In genomic region chr4:141685499-141685898, GRCm38 (mm10) we compare ENCODE assay signal across 28 mouse cellular contexts. TPM values are rescaled to one million over a fixed set of nuclear protein-coding genes. Genes with fewer than 3 reads are reported as not detected.
A peak's percentile ranks its signal among the peaks of the same experiment; 100 is the strongest.
DNase-seq lines count a peak whose midpoint lies in the region; ATAC-seq lines count a peak whose summit lies in the region.
"Had no signal": no experiment of that assay in that cellular context is flagged by ENCODE, and none has a peak within 500 bp of the region (broad histone marks: within the 10 kb centered on the region; RNA-seq: fewer than 3 reads in every experiment).

Gene Rsc1a1, minus strand, starts transcription at chr4:141685599.

- intact Hi-C loops in left cerebral cortex, postnatal 4 days (cut with DNase I): no loop called here

- WGBS in kidney, embryonic 15.5 days: 94% methylated on average over 6 of the region's 6 CpGs
- 88% methylated on average over 6 of the region's 6 CpGs for WGBS in lung, embryonic 15.5 days
- WGBS in large intestine, adult 2 months: 92% methylated on average over 6 of the region's 6 CpGs

- H3K4me1 ChIP-seq in kidney, embryonic 15.5 days: peaks cover 20% of the 10 kb centered on the region
- peaks cover 28% of the 10 kb centered on the region for H3K4me1 ChIP-seq in lung, embryonic 15.5 days
- H3K4me1 ChIP-seq: midbrain, embryonic 12.5 days; neural tube, embryonic 12.5 days had no signal

- H3K27me3 ChIP-seq in kidney, embryonic 15.5 days: no peaks in the 10 kb centered on the region
- no peaks in the 10 kb centered on the region for H3K27me3 ChIP-seq in lung, embryonic 15.5 days
- H3K27me3 ChIP-seq: embryonic facial prominence, embryonic 12.5 days; liver, embryonic 13.5 days; midbrain, embryonic 12.5 days; neural tube, embryonic 12.5 days had no signal

- peak within 1 kb of the TSS; percentile 67 for H3K27ac ChIP-seq in kidney, embryonic 15.5 days
- 0 out of 2 replicates have a peak within 1 kb of the TSS, but pooled peaks have one; percentile 48 for H3K27ac ChIP-seq in lung, embryonic 15.5 days
- H3K27ac ChIP-seq: embryonic facial prominence, embryonic 12.5 days; heart, adult 2 months; liver, embryonic 13.5 days; midbrain, embryonic 12.5 days; neural tube, embryonic 12.5 days had no signal

- H3K4me2 ChIP-seq in kidney, embryonic 15.5 days: no peak within 1 kb of the TSS
- H3K4me2 ChIP-seq in lung, embryonic 15.5 days: no peak within 1 kb of the TSS
- H3K4me2 ChIP-seq: embryonic facial prominence, embryonic 12.5 days; liver, embryonic 13.5 days; midbrain, embryonic 12.5 days; neural tube, embryonic 12.5 days had no signal

- H3K9ac ChIP-seq in kidney, embryonic 15.5 days: no peak within 1 kb of the TSS
- H3K9ac ChIP-seq in lung, embryonic 15.5 days: no peak within 1 kb of the TSS
- H3K9ac ChIP-seq: embryonic facial prominence, embryonic 12.5 days; liver, embryonic 13.5 days; midbrain, embryonic 12.5 days; neural tube, embryonic 12.5 days had no signal

- H3K36me3 ChIP-seq in kidney, embryonic 15.5 days: peaks cover 75% of the 10 kb centered on the region
- peaks cover 54% of the 10 kb centered on the region for H3K36me3 ChIP-seq in lung, embryonic 15.5 days

- H3K9me3 ChIP-seq in kidney, embryonic 15.5 days (replicated peaks): no peaks in the 10 kb centered on the region
- no peaks in the 10 kb centered on the region for H3K9me3 ChIP-seq in lung, embryonic 15.5 days
- H3K9me3 ChIP-seq: embryonic facial prominence, embryonic 12.5 days; liver, embryonic 13.5 days; midbrain, embryonic 12.5 days; neural tube, embryonic 12.5 days had no signal

- no peak within 1 kb of the TSS for H3K4me3 ChIP-seq in kidney, embryonic 15.5 days (replicated peaks)
- H3K4me3 ChIP-seq in lung, embryonic 15.5 days: no peak within 1 kb of the TSS
- H3K4me3 ChIP-seq: embryonic facial prominence, embryonic 12.5 days; heart, adult 2 months; liver, embryonic 13.5 days; midbrain, embryonic 12.5 days; myocyte; neural tube, embryonic 12.5 days had no signal

- ATAC-seq in kidney, embryonic 15.5 days (replicated peaks; ENCODE audit: low FRiP score): no peak
- no peak for ATAC-seq in lung, embryonic 15.5 days (ENCODE audit: borderline replicate concordance, extremely low read depth, low FRiP score, low TSS enrichment)
- no peak for ATAC-seq in common myeloid progenitor, adult 5-6 weeks (replicated peaks; ENCODE audit: low read depth, poor library complexity, severe bottlenecking)
- ATAC-seq: CD4-positive, CD25-positive, alpha-beta regulatory T cell, adult 4 months; forebrain, embryonic 14.5 days; hindbrain, embryonic 16.5 days had no signal

- no peak for DNase-seq in kidney, postnatal 36 days
- no peak for DNase-seq in lung, adult 18-20 months
- no peak for DNase-seq in large intestine, adult 2 months (ENCODE audit: low read depth, low spot score)
- no peak for DNase-seq in left cerebral cortex, postnatal 4 days
- DNase-seq: adrenal gland, postnatal 36 days; cerebellum, adult 18-20 months; cerebellum, postnatal 25 days; gastrocnemius, postnatal 36 days; heart, adult 2 months; heart, postnatal 14 days; kidney, adult 18-20 months; kidney, postnatal 10 days; liver, embryonic 13.5 days; right cerebral cortex, adult 18-20 months; right cerebral cortex, postnatal 4 days; thymus, postnatal 14 days had no signal

RNA-seq across cellular contexts. Expression of gene Rsc1a1, which starts in this region (rescaled TPM):
- polyA plus RNA-seq in kidney, embryonic 15.5 days (2015; fragmentation: Nextera tagmentation; extraction: Ambion mirVana): not detected in 2 replicates
- polyA plus RNA-seq in lung, embryonic 15.5 days (2015; fragmentation: Nextera tagmentation; extraction: Ambion mirVana): not detected in 2 replicates
- 8.9 and 13.9 TPM in 2 replicates for total RNA-seq in common myeloid progenitor, adult 5-6 weeks (2017)
- polyA plus RNA-seq in large intestine, adult 2 months (2012; rRNA removed): 13.5 and 19.5 TPM in 2 replicates
- total RNA-seq in left cerebral cortex, postnatal 4 days (2021): 1 to 10 TPM in 1 of 2 experiments, under 1 TPM in 1; 0.42 to 2.2 TPM
- total RNA-seq: adrenal gland, adult 18-20 months; heart, adult 2 months; heart, postnatal 14 days had no signal
- polyA plus RNA-seq: CD4-positive, CD25-positive, alpha-beta regulatory T cell, adult 4 months; embryonic facial prominence, embryonic 12.5 days; hindbrain, embryonic 16.5 days; midbrain, embryonic 12.5 days; midbrain, postnatal 0 days; neural tube, embryonic 12.5 days had no signal

Comparison
In these comparisons a context has a peak if more than half of its experiments do, and no peak if none do; other contexts are left out.
1. RNA of gene Rsc1a1 (polyA plus RNA-seq): 13.5 to 19.5 TPM in large intestine, adult 2 months; not detected in kidney, embryonic 15.5 days and not detected in lung, embryonic 15.5 days; every median in the first group is over 10 times any median in the second.